Mouse (Mus musculus) embryonic fibroblast, embryonic 13.5 days (primary cell): ENCODE data around the gene Gfod2.

ENCODE experiments used
- CTCF ChIP-seq: IDR thresholded peaks from 2 replicates; pipeline ENCODE4 v1.5.1; 2011; ENCODE audit warnings: mild to moderate bottlenecking, control low read depth, low read length, moderate library complexity, borderline replicate concordance; ENCODE audit not compliant: insufficient read depth
- POLR2A ChIP-seq: IDR thresholded peaks from 2 replicates; pipeline ENCODE4 v1.6.1; 2011; ENCODE audit warnings: low read depth, mild to moderate bottlenecking, control low read depth, low read length, moderate library complexity

DNA sequence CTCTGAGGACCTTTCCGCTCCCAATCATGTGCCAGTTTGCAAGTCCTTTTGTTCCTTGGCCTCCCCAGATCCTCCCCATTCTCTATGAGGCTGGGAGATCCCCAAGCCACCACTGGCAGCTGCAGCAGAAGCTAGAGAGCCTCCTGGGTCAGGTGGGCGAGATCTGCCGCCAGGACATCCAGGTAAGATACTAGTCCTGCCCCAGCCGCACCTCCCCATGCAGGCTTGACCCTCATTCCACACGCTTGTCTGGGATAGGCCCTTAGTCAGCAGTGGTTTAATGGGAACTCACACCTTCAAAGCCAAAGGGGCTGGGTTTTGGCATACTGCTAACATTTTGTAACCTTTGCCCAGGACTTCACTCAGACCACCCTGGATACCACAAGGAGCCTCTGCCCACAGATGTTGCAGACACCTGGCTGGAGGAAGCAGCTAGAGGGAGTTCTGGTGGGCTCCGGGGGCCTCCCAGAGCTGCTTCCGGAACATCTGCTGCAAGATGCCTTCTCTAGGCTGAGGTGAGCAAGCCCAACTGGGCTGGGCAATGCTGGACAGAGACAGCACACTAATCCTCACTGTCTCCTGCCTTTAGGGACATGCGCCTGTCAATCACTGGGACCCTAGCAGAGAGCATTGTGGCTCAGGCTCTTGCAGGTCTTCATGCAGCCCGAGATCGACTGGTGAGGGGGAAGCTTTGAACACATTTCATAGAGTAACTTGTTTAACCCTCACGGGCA is 65.8 kb downstream of the Gfod2 start:
- no peak for TF ChIP-seq CTCF
- TF ChIP-seq POLR2A, result no peak
